Mouse (Mus musculus) lung, adult 2 months (tissue): ENCODE measurements around the gene Rab40c.

Experiments used
- CTCF ChIP-seq: fragments of 200-500 bp; IDR thresholded peaks from 2 replicates; pipeline ENCODE4 v1.5.1; 2011; ENCODE audit warnings: mild to moderate bottlenecking, low read length, control low read depth; ENCODE audit not compliant: insufficient read depth
- POLR2A ChIP-seq: fragments of 200-500 bp; IDR thresholded peaks from 2 replicates; pipeline ENCODE4 v1.6.1; 2011; ENCODE audit warnings: low read depth, mild to moderate bottlenecking, control low read depth, low read length, borderline replicate concordance; ENCODE audit errors: extremely low read depth

DNA sequence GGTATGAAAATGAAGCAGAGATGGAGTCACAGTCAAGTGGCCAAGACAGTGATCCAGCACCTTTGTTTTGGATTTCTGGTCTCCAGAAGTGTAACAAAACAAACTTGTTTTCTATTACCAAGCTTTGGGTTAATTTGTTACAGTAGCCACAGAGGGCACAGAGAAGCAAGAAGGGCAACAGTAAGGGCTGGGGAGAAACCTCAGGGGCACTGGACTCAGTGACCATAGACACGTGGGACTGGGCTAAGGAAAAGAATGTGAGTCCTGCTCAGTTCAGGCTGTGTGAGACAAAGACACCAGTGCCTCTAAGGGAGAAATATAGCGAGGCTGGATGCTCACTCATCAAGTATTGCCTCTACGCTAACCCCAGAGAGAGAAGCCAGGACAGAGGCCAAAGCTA, 46.9 kb downstream of the Rab40c start:
- TF ChIP-seq CTCF = no peak
- no peak for TF ChIP-seq POLR2A
